Mouse (Mus musculus) lung, embryonic 14.5 days (tissue): Measurements from ENCODE around the gene Lrrfip1. TPM values are rescaled to one million over a fixed set of nuclear protein-coding genes. Genes with fewer than 3 reads are reported as not detected.
A peak's percentile ranks its signal among the peaks of the same experiment; 100 is the strongest.

Source experiments
- ATAC-seq: fragments of 200-750 bp; cut with Nextera tagmentation; 2 replicates; pipeline ENCODE4 v1.8.0; 2017; ENCODE audit warnings: mild to moderate bottlenecking, moderate TSS enrichment, moderate library complexity; ENCODE audit not compliant: insufficient read depth
- DNase-seq: peaks from one replicate; pipeline ENCODE4 v3.0.0-alpha.2; 2015
- H3K27ac ChIP-seq: fragments of 300-500 bp; sonication (generic); 2 replicates; pipeline ENCODE4 v1.5.1; 2014; ENCODE audit warnings: low read depth, mild to moderate bottlenecking, moderate library complexity
- H3K27me3 ChIP-seq: fragments of 300-500 bp; sonication (generic); 2 replicates; pipeline ENCODE4 v1.6.1; 2014; ENCODE audit warnings: low read length, control low read depth; ENCODE audit not compliant: insufficient read depth
- H3K36me3 ChIP-seq: fragments of 300-500 bp; sonication (generic); 2 replicates; pipeline ENCODE4 v1.6.1; 2014; ENCODE audit warnings: control low read depth; ENCODE audit not compliant: insufficient read depth
- H3K4me1 ChIP-seq: fragments of 300-500 bp; sonication (generic); 2 replicates; pipeline ENCODE4 v1.6.1; 2014; ENCODE audit warnings: antibody characterized with exemption, control low read depth; ENCODE audit not compliant: insufficient read depth
- H3K4me2 ChIP-seq: fragments of 300-500 bp; sonication (generic); 2 replicates; pipeline ENCODE4 v1.6.1; 2014; ENCODE audit warnings: mild to moderate bottlenecking
- H3K4me3 ChIP-seq: fragments of 300-500 bp; sonication (generic); 2 replicates; pipeline ENCODE4 v1.5.1; 2014; ENCODE audit warnings: low read depth, low read length
- H3K9ac ChIP-seq: fragments of 300-500 bp; sonication (generic); 2 replicates; pipeline ENCODE4 v1.6.1; 2014
- H3K9me3 ChIP-seq: fragments of 300-500 bp; sonication (generic); 2 replicates; pipeline ENCODE4 v1.6.1; 2016; ENCODE audit warnings: low read depth, low read length, control low read depth
- CTCF ChIP-seq: IDR thresholded peaks from 2 replicates; pipeline ENCODE4 v1.5.1; 2016; ENCODE audit warnings: antibody characterized with exemption, low read depth
- WGBS: fragments of 180-500 bp; shearing (Covaris S2); extraction: QIAGEN DNeasy Blood & Tissue Kit; methylation state at CpG from one replicate; pipeline ENCODE4 v1.1.7; 2014; 5-methylcytosine and 5-hydroxymethylcytosine counted together
- polyA plus RNA-seq: library from polyadenylated mRNA; unstranded; fragments of >200 nt; fragmentation: Nextera tagmentation; extraction: Ambion mirVana; gene quantifications from 2 replicates; pipeline ENCODE4 v1.2.1, GENCODE M21; 2014

The Lrrfip1 gene
- polyA plus RNA-seq, 1 experiment from 2014 or later: 47.1 TPM

GRCm38 (mm10) chr1:91006037-91006436, 7.5 kb downstream of the Lrrfip1 start:
- no peak for DNase-seq
- Histone ChIP-seq H3K4me3 (no peak overlapping the region), H3K9ac (no peak overlapping the region), H3K36me3 (no peaks in the 10 kb centered on the region), H3K4me1 (peaks cover 5% of the 10 kb centered on the region), H3K27ac (no peak overlapping the region), H3K4me2 (no peak overlapping the region), H3K9me3 (no peaks in the 10 kb centered on the region), H3K27me3 (no peaks in the 10 kb centered on the region)
- 51% methylated on average over 5 of the region's 5 CpGs for WGBS
- no peak for ATAC-seq
- TF ChIP-seq CTCF: no peak

- Histone ChIP-seq H3K4me3 (no peak overlapping the region), H3K4me2 (no peak overlapping the region), H3K27ac (no peak overlapping the region), H3K9me3 (no peaks in the 10 kb centered on the region), H3K9ac (no peak overlapping the region), H3K36me3 (no peaks in the 10 kb centered on the region), H3K27me3 (no peaks in the 10 kb centered on the region), H3K4me1 (peaks cover 5% of the 10 kb centered on the region)
- WGBS: 70% methylated on average over 9 of the region's 9 CpGs
- ATAC-seq: no peak
- TF ChIP-seq CTCF: no peak
- DNase-seq: no peak
These were observed 8.2 kb downstream of the Lrrfip1 start for GRCm38 (mm10) chr1:91006708-91007107.

GRCm38 (mm10) chr1:91008147-91008682, 9.7 kb downstream of the Lrrfip1 start:
- no peak overlapping the region for H3K27ac ChIP-seq
- DNase-seq (no peak), ATAC-seq (no peak)
- no peak overlapping the region for H3K4me3 ChIP-seq
- no peaks in the 10 kb centered on the region for H3K27me3 ChIP-seq
- no peaks in the 10 kb centered on the region for H3K36me3 ChIP-seq
- H3K4me2 ChIP-seq: no peak overlapping the region
- no peak overlapping the region for H3K9ac ChIP-seq
- no peaks in the 10 kb centered on the region for H3K9me3 ChIP-seq
- WGBS: 91% methylated on average over 14 of the region's 14 CpGs
- H3K4me1 ChIP-seq: peaks cover 8% of the 10 kb centered on the region
- no peak for TF ChIP-seq CTCF

DNA sequence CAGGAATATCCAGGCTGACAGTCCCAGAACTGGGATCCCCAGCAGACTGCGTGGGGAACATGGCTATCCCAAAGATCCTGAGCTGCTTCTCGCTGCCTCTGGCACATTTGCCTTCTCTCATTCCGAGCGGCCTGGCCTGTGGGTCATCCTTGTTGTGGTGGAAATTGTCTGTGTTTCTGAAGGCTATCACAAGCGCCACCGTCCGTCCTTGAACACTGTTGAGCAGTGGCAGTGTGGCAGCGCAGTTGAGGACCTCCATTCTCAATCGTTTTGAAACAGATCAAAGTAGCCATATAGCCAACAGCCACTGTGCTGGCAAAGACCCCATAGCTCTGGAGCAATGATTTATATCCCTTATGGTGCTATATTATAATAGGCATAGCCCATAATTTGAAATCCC, 10.2 kb downstream of the Lrrfip1 start:
- Histone ChIP-seq H3K4me3 (no peak overlapping the region), H3K9me3 (no peaks in the 10 kb centered on the region), H3K4me1 (peaks cover 8% of the 10 kb centered on the region), H3K36me3 (no peaks in the 10 kb centered on the region), H3K9ac (no peak overlapping the region), H3K4me2 (no peak overlapping the region), H3K27ac (no peak overlapping the region), H3K27me3 (no peaks in the 10 kb centered on the region)
- DNase-seq (no peak), ATAC-seq (no peak)
- TF ChIP-seq CTCF: no peak
- WGBS: 80% methylated on average over 9 of the region's 9 CpGs

GRCm38 (mm10) chr1:91009266-91009665, 10.7 kb downstream of the Lrrfip1 start:
- Histone ChIP-seq H3K27me3 (no peaks in the 10 kb centered on the region), H3K9me3 (no peaks in the 10 kb centered on the region), H3K4me2 (no peak overlapping the region), H3K36me3 (no peaks in the 10 kb centered on the region), H3K4me3 (no peak overlapping the region), H3K9ac (no peak overlapping the region), H3K4me1 (peaks cover 8% of the 10 kb centered on the region), H3K27ac (no peak overlapping the region)
- ATAC-seq: no peak
- DNase-seq: no peak
- 69% methylated on average over 6 of the region's 6 CpGs for WGBS
- no peak for TF ChIP-seq CTCF

DNA sequence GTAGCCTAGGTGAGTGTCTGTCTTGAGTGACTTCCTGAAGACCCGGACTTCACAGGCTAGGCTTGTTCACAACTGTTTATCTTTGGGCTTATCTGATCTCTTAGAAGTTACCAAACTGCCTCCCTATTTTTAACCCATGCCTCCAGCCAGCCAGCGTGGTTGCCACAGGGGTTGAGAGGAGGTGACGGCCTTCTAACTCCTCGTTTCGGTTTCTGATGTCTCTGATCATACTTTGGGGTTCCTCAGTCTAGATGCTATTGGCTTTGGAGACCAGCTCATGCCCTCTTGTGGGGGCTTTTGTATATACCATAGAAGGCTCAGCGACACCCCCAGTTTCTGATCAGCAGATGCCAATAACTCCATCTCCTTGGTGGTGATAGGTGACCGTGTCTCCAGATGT, 11.7 kb downstream of the Lrrfip1 start:
- Histone ChIP-seq H3K9ac (no peak overlapping the region), H3K9me3 (no peaks in the 10 kb centered on the region), H3K4me2 (no peak overlapping the region), H3K27ac (no peak overlapping the region), H3K4me3 (no peak overlapping the region), H3K36me3 (no peaks in the 10 kb centered on the region), H3K27me3 (no peaks in the 10 kb centered on the region), H3K4me1 (peaks cover 8% of the 10 kb centered on the region)
- ATAC-seq (no peak), DNase-seq (no peak)
- TF ChIP-seq CTCF: no peak
- 61% methylated on average over 7 of the region's 7 CpGs for WGBS

DNA sequence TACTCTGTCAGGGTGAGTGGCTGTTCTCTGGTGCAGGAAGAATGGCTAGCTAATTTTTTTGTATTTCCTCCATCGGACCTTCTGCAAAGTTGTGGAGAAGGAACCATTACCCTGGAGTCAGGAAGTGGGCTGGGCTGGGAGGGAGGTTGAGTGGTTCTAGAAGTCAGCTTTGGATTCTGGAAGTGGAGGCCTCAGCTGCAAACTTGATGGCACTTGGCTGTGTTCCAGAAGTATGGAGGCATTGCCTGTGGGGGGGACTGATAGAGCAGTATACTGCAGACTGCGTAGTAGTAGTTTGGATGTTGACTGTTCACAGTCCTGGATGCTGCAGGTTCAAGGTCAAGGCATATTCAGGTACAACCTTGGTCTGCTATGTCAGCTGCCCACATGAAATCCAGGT, 12.2 kb downstream of the Lrrfip1 start:
- peaks cover 8% of the 10 kb centered on the region for H3K4me1 ChIP-seq
- DNase-seq (peak; percentile 59), ATAC-seq (no peak)
- H3K27me3 ChIP-seq: no peaks in the 10 kb centered on the region
- WGBS: 60% methylated on average over 2 of the region's 2 CpGs
- H3K27ac ChIP-seq: no peak overlapping the region
- no peak overlapping the region for H3K4me3 ChIP-seq
- H3K36me3 ChIP-seq: no peaks in the 10 kb centered on the region
- H3K9me3 ChIP-seq: no peaks in the 10 kb centered on the region
- H3K9ac ChIP-seq: no peak overlapping the region
- no peak for TF ChIP-seq CTCF
- no peak overlapping the region for H3K4me2 ChIP-seq

GRCm38 (mm10) chr1:91011336-91011735, 12.8 kb downstream of the Lrrfip1 start:
- TF ChIP-seq CTCF: no peak
- WGBS: 72% methylated on average over 3 of the region's 3 CpGs
- no peak overlapping the region for H3K9ac ChIP-seq

More at GRCm38 (mm10) chr1:91011336-91011735, 12.8 kb downstream of the Lrrfip1 start:
- Histone ChIP-seq H3K4me1 (peaks cover 8% of the 10 kb centered on the region), H3K4me3 (no peak overlapping the region), H3K27ac (no peak overlapping the region), H3K27me3 (no peaks in the 10 kb centered on the region), H3K4me2 (no peak overlapping the region), H3K9me3 (no peaks in the 10 kb centered on the region), H3K36me3 (no peaks in the 10 kb centered on the region)
- ATAC-seq: no peak
- no peak for DNase-seq
